Mouse (Mus musculus) liver, embryonic 11.5 days (tissue): Measurements from ENCODE around the gene Il6ra. TPM values are rescaled to one million over a fixed set of nuclear protein-coding genes. Genes with fewer than 3 reads are reported as not detected.
A peak's percentile ranks its signal among the peaks of the same experiment; 100 is the strongest.

ENCODE experiments used
- ATAC-seq: fragments of 200-750 bp; cut with Nextera tagmentation; replicated peaks from 2 replicates; pipeline ENCODE4 v1.8.0; 2017; ENCODE audit warnings: moderate number of reproducible peaks, mild to moderate bottlenecking, moderate TSS enrichment, moderate library complexity; ENCODE audit not compliant: low FRiP score
- DNase-seq: peaks from one replicate; pipeline ENCODE4 v3.0.0-alpha.2; 2017; ENCODE audit warnings: low spot score
- H3K27ac ChIP-seq: fragments of 300-500 bp; sonication (generic); 2 replicates; pipeline ENCODE4 v1.5.1; 2014; ENCODE audit warnings: mild to moderate bottlenecking, low read depth, low read length, control low read depth
- H3K27me3 ChIP-seq: fragments of 300-500 bp; sonication (generic); replicated peaks from 2 replicates; pipeline ENCODE4 v1.6.1; 2014; ENCODE audit warnings: low read length, mixed read lengths; ENCODE audit not compliant: control insufficient read depth, insufficient read depth
- H3K36me3 ChIP-seq: fragments of 300-500 bp; sonication (generic); 2 replicates; pipeline ENCODE4 v1.6.1; 2014; ENCODE audit warnings: mild to moderate bottlenecking, low read length, moderate library complexity, mixed read lengths; ENCODE audit not compliant: control insufficient read depth, insufficient read depth
- H3K4me1 ChIP-seq: fragments of 300-500 bp; sonication (generic); replicated peaks from 2 replicates; pipeline ENCODE4 v1.6.1; 2014; ENCODE audit warnings: low read length, mixed read lengths; ENCODE audit not compliant: control insufficient read depth, insufficient read depth
- H3K4me2 ChIP-seq: fragments of 300-500 bp; sonication (generic); 2 replicates; pipeline ENCODE4 v1.6.1; 2014; ENCODE audit warnings: mild to moderate bottlenecking, control low read depth, moderate library complexity
- H3K4me3 ChIP-seq: fragments of 300-500 bp; sonication (generic); 2 replicates; pipeline ENCODE4 v1.5.1; 2014; ENCODE audit warnings: low read depth, low read length, control low read depth
- H3K9ac ChIP-seq: fragments of 300-500 bp; sonication (generic); 2 replicates; pipeline ENCODE4 v1.6.1; 2014; ENCODE audit warnings: low read depth, low read length, control low read depth
- H3K9me3 ChIP-seq: fragments of 300-500 bp; sonication (generic); 2 replicates; pipeline ENCODE4 v1.6.1; 2016; ENCODE audit warnings: low read length, inconsistent platforms, mixed read lengths; ENCODE audit not compliant: control insufficient read depth
- WGBS: fragments of 180-500 bp; shearing (Covaris S2); extraction: QIAGEN DNeasy Blood & Tissue Kit; methylation state at CpG from one replicate; pipeline ENCODE4 v1.1.7; 2014; 5-methylcytosine and 5-hydroxymethylcytosine counted together
- polyA plus RNA-seq: library from polyadenylated mRNA; unstranded; fragments of >200 nt; fragmentation: Nextera tagmentation; extraction: Ambion mirVana; gene quantifications from 2 replicates; pipeline ENCODE4 v1.2.1, GENCODE M21; 2014

The Il6ra gene
- polyA plus RNA-seq, 1 experiment from 2014 or later, result 1.0 TPM

- no peaks in the 10 kb centered on the region for H3K27me3 ChIP-seq
- no peak for ATAC-seq
- 69% methylated on average over 5 of the region's 5 CpGs for WGBS
- peaks cover 9% of the 10 kb centered on the region for H3K4me1 ChIP-seq
- DNase-seq, result no peak
- no peaks in the 10 kb centered on the region for H3K9me3 ChIP-seq
- H3K27ac ChIP-seq, result no peak overlapping the region
- no peak overlapping the region for H3K9ac ChIP-seq
- H3K4me3 ChIP-seq, result no peak overlapping the region
- H3K36me3 ChIP-seq, result no peaks in the 10 kb centered on the region
- no peak overlapping the region for H3K4me2 ChIP-seq
These were observed 14.0 kb downstream of the Il6ra start for GRCm38 (mm10) chr3:89898870-89899510.

GRCm38 (mm10) chr3:89898011-89898410 is 15.0 kb downstream of the Il6ra start:
- Histone ChIP-seq H3K27ac (no peak overlapping the region), H3K36me3 (no peaks in the 10 kb centered on the region), H3K9ac (no peak overlapping the region), H3K9me3 (no peaks in the 10 kb centered on the region), H3K4me2 (no peak overlapping the region), H3K4me1 (peaks cover 9% of the 10 kb centered on the region), H3K27me3 (no peaks in the 10 kb centered on the region), H3K4me3 (no peak overlapping the region)
- 75% methylated on average over 10 of the region's 10 CpGs for WGBS
- ATAC-seq (no peak), DNase-seq (no peak)

GRCm38 (mm10) chr3:89897204-89897796 is 15.7 kb downstream of the Il6ra start:
- Histone ChIP-seq H3K27me3 (no peaks in the 10 kb centered on the region), H3K9me3 (no peaks in the 10 kb centered on the region), H3K4me2 (no peak overlapping the region), H3K36me3 (no peaks in the 10 kb centered on the region), H3K4me3 (no peak overlapping the region), H3K27ac (no peak overlapping the region), H3K4me1 (peaks cover 9% of the 10 kb centered on the region), H3K9ac (no peak overlapping the region)
- WGBS, result 78% methylated on average over 8 of the region's 8 CpGs
- ATAC-seq (no peak), DNase-seq (no peak)

- ATAC-seq, result no peak
These were observed 16.4 kb downstream of the Il6ra start for GRCm38 (mm10) chr3:89896571-89896970.

GRCm38 (mm10) chr3:89892517-89893106 is 20.4 kb downstream of the Il6ra start:
- Histone ChIP-seq H3K9me3 (no peaks in the 10 kb centered on the region), H3K9ac (no peak overlapping the region), H3K4me1 (0 out of 2 replicates have a peak, but pooled peaks cover 3% of the 10 kb centered on the region), H3K36me3 (no peaks in the 10 kb centered on the region), H3K27me3 (no peaks in the 10 kb centered on the region), H3K4me3 (no peak overlapping the region), H3K4me2 (no peak overlapping the region), H3K27ac (no peak overlapping the region)
- DNase-seq, result no peak
- ATAC-seq, result 0 out of 2 replicates have a peak, but pooled peaks have one; percentile 15
- WGBS, result 76% methylated on average over 5 of the region's 5 CpGs

More at GRCm38 (mm10) chr3:89896571-89896970, 16.4 kb downstream of the Il6ra start:
- peaks cover 4% of the 10 kb centered on the region for H3K4me1 ChIP-seq
- H3K36me3 ChIP-seq, result no peaks in the 10 kb centered on the region
- no peaks in the 10 kb centered on the region for H3K27me3 ChIP-seq
- no peak overlapping the region for H3K27ac ChIP-seq
- 34% methylated on average over 5 of the region's 5 CpGs for WGBS
- no peak overlapping the region for H3K4me3 ChIP-seq
- no peak overlapping the region for H3K4me2 ChIP-seq
- H3K9ac ChIP-seq, result no peak overlapping the region
- H3K9me3 ChIP-seq, result no peaks in the 10 kb centered on the region
- DNase-seq, result no peak

GRCm38 (mm10) chr3:89891696-89892095 is 21.3 kb downstream of the Il6ra start:
- no peak overlapping the region for H3K4me3 ChIP-seq
- no peak overlapping the region for H3K27ac ChIP-seq
- H3K9ac ChIP-seq, result no peak overlapping the region
- no peak for DNase-seq
- no peaks in the 10 kb centered on the region for H3K9me3 ChIP-seq
- no peak overlapping the region for H3K4me2 ChIP-seq
- ATAC-seq, result no peak
- H3K36me3 ChIP-seq, result no peaks in the 10 kb centered on the region
- H3K4me1 ChIP-seq, result 0 out of 2 replicates have a peak, but pooled peaks cover 3% of the 10 kb centered on the region
- no peaks in the 10 kb centered on the region for H3K27me3 ChIP-seq

- no peaks in the 10 kb centered on the region for H3K36me3 ChIP-seq
- ATAC-seq (no peak), DNase-seq (no peak)
- H3K4me3 ChIP-seq, result no peak overlapping the region
- H3K9ac ChIP-seq, result no peak overlapping the region
- no peaks in the 10 kb centered on the region for H3K27me3 ChIP-seq
- no peak overlapping the region for H3K27ac ChIP-seq
- WGBS, result 71% methylated on average over 8 of the region's 8 CpGs
- 0 out of 2 replicates have a peak, but pooled peaks cover 3% of the 10 kb centered on the region for H3K4me1 ChIP-seq
- H3K9me3 ChIP-seq, result no peaks in the 10 kb centered on the region
- H3K4me2 ChIP-seq, result no peak overlapping the region
These were observed 23.1 kb downstream of the Il6ra start for GRCm38 (mm10) chr3:89889841-89890430.

- Histone ChIP-seq H3K4me3 (no peak overlapping the region), H3K36me3 (no peaks in the 10 kb centered on the region), H3K4me1 (peaks cover 17% of the 10 kb centered on the region), H3K27me3 (no peaks in the 10 kb centered on the region), H3K27ac (no peak overlapping the region), H3K9ac (no peak overlapping the region), H3K9me3 (no peaks in the 10 kb centered on the region), H3K4me2 (no peak overlapping the region)
- 48% methylated on average over 7 of the region's 7 CpGs for WGBS
- ATAC-seq (no peak), DNase-seq (no peak)
These were observed 25.3 kb downstream of the Il6ra start for GRCm38 (mm10) chr3:89887582-89888230.
